Mouse (Mus musculus): ENCODE results near the gene Syndig1.

Gene Syndig1

GRCm38 (mm10) chr2:149828911-149829310, at the start of gene Syndig1:
Gene Syndig1, plus strand, starts transcription at chr2:149829211.
- no peak for DNase-seq (ENCODE audit: extremely low read depth, insufficient read length, low spot score)

- no peak for DNase-seq (ENCODE audit: extremely low read depth, insufficient read length, low spot score)
Observed at GRCm38 (mm10) chr2:149798613-149799012, 30.4 kb upstream of the Syndig1 start.

DNA sequence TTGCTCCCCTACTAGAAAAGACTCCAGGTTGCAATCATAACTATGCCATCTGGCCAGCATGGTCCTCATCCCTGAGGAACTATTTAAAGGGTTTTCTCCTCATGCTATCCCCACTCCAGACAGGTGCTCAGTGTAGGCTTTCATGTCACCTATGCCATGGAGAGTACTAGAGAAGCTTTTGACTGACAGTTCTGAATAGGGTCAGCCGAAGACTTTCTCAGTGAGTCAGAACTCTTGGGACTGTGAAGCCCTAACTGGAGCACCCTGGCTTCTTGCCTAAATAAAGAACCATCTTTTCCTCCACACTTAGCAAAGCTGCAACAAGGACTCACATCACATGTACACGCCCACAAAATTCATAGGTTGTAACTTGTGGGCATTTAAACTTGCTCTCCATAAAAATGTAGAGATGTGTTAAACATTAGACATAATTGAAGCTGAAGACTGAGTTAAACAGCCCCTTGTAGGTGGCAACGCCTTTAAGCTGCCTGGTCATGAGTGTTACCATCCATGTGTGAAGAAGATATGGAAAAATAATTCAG, 24.3 kb upstream of the Syndig1 start:
- no peak for DNase-seq (ENCODE audit: extremely low read depth, insufficient read length, low spot score)

DNA sequence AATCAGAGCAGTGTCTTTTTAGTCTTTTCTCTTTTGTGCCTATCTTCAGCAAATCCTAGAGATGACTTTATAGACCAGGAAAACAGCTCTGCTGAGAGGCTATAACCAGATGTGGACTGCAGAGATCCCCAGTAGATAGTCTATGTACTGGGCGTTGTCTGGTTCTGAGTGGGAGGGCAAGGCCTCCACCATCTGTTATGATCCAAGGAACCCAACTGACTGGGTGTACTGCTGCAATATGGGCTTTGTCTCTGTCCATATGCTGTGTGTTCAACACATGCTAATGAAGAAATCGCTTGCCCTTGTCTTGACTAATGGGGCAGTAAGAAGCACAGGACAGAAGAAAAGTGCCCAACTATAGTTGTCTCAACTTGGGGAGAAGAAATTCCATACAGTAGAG, 23.8 kb upstream of the Syndig1 start:
- DNase-seq (ENCODE audit: extremely low read depth, insufficient read length, low spot score), result no peak

- no peak for DNase-seq (ENCODE audit: extremely low read depth, insufficient read length, low spot score)
Observed at GRCm38 (mm10) chr2:149812899-149813298, 16.1 kb upstream of the Syndig1 start.

DNA sequence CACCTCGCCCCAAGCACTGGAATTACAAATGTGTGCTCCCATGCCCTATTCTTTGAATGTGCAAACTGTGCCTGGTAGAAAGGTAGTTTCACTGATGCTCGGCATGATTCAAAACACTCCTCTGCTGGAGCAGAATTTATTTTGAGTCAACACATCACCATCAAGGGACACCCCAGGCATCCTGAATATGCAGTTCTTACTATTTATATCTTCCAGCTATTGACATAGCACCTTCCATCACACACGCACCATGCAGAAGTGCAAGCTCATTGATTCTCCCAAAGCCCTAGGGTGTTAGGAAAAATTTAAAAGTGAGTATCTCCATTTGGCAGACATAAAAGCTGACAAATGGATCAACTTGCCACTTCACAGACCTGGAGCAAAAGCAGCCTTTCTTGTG, 10.6 kb upstream of the Syndig1 start:
- no peak for DNase-seq (ENCODE audit: extremely low read depth, insufficient read length, low spot score)

- no peak for DNase-seq (ENCODE audit: extremely low read depth, insufficient read length, low spot score)
Observed at GRCm38 (mm10) chr2:149819751-149820150, 9.3 kb upstream of the Syndig1 start.

- no peak for DNase-seq (ENCODE audit: extremely low read depth, insufficient read length, low spot score)
Observed at GRCm38 (mm10) chr2:149820201-149820600, 8.8 kb upstream of the Syndig1 start.

GRCm38 (mm10) chr2:149829955-149830535, 1.0 kb downstream of the Syndig1 start:
- DNase-seq (ENCODE audit: extremely low read depth, insufficient read length, low spot score), result no peak

DNA sequence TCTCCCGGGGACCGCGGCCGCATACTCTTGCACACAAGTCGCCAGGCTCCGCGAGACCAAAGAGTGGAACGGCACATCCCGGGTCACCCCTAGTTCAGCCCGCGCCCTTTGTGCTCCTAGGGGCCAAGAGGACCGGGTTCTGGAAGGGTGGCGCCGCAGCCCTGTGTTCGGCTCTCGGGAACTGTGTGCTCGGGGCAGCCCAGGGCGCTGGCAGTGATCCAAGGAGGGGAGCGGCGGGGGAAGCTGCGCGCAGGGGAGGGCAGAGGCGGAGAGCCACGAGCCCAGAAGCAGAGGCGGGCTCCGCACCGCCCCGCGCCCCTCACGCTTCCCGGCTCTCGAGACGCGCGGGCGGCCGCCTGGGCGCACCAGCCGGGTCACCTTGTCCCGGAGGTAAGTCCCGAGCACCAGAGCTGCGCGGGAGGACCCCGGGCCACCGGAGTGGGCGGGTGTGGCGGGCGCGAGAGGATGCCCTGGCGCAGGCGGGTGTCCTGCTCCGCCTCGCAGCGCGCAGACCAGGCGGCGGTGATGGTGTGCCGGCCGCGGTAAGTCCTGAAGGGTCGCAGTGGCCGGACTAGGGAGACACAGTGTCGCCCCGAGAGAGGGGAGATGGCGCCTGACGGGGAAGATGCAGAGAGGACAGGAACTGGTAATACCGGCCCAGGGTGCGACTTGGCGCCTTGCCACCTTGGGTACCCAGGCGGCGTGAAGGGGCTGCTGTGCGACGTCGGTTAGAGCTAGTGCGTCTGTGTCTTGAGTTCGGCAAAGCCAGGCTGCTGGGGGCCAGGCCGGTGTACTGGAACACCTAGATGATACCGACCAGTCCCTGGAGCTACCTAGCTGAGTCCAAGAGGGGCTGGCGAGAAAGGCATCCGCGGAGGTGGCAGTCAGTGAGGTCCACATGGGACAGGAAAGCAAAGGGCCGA, 1.8 kb downstream of the Syndig1 start, which contains the start of gene C530025M09Rik:
TSS of gene C530025M09Rik (minus strand) at position 678 of the 923 bp plus-strand sequence.
- DNase-seq (ENCODE audit: extremely low read depth, insufficient read length, low spot score), result no peak

GRCm38 (mm10) chr2:149831459-149832245, 2.6 kb downstream of the Syndig1 start:
- no peak for DNase-seq (ENCODE audit: extremely low read depth, insufficient read length, low spot score)

- DNase-seq (ENCODE audit: extremely low read depth, insufficient read length, low spot score), result no peak
Observed at GRCm38 (mm10) chr2:149832301-149832700, 3.3 kb downstream of the Syndig1 start.

- DNase-seq (ENCODE audit: extremely low read depth, insufficient read length, low spot score), result no peak
Observed at GRCm38 (mm10) chr2:149835091-149835490, 6.1 kb downstream of the Syndig1 start.

- no peak for DNase-seq (ENCODE audit: extremely low read depth, insufficient read length, low spot score)
Observed at GRCm38 (mm10) chr2:149836471-149837135, 7.6 kb downstream of the Syndig1 start.

DNA sequence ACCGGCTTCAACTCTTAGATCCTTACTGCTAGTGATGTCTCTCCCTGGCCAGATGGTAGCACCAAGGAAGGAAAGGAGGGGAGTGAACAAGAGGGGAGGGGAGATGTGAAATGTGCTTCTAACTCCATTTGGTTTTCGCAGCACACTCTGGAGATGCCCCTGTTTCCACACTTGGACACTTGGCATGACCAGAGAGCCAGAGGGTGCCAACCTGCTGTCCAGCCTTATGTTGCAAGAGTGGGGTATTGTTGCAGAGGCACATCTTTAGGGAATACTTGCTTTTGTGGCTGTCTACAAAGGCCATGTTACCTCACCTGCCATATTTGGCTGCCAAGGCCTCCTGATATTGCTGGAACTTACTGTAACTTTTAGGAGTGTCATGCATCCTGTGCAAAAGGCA, 10.7 kb downstream of the Syndig1 start:
- no peak for DNase-seq (ENCODE audit: extremely low read depth, insufficient read length, low spot score)

GRCm38 (mm10) chr2:149844575-149844974, 15.6 kb downstream of the Syndig1 start:
- no peak for DNase-seq (ENCODE audit: extremely low read depth, insufficient read length, low spot score)

GRCm38 (mm10) chr2:149848778-149849177, 19.8 kb downstream of the Syndig1 start:
- DNase-seq (ENCODE audit: extremely low read depth, insufficient read length, low spot score), result no peak

DNA sequence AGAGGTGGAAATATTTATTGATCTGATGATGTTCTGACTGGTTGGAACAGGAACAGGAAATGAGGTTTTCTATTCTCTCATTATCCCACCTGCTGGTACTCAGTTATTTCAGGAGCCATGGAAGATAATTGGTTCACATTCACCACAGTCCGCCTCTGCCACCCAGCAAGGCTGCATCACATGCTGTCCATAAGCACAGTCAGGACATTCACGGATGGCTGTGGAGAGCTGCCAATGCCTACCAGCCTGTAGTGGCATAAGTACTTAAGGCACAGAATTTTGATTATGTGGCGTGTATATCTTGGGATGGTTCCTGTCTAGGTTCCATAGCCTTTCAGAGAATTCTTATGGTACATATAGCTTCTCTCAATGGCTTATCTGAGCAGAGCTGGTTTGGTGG, 32.0 kb downstream of the Syndig1 start:
- DNase-seq (ENCODE audit: extremely low read depth, insufficient read length, low spot score), result no peak

DNA sequence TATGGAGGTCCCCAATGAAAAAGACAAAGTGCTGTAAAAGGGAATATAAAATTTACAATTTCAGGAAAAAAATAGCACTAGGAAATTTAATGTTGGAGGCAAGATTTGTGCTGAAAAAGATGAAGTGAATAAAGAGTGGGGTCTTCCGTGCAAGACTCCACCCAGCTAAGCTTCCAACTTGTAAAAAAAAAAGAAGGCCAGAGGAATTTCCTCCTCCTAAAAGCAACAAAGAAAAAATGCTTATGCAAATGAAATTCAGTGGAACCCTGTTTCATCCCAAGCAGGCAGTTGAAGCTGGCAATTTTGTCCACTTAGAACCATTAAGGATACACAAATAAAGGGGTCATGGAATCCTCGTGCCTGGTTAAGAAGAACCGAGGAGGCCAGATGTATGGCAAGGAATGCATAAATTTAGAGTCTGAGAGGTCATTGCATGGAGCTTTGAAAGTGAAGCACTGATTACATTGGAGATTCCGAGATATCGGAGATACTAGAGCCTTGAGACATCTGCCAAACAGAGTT, 37.0 kb downstream of the Syndig1 start:
- DNase-seq (ENCODE audit: extremely low read depth, insufficient read length, low spot score), result no peak

DNA sequence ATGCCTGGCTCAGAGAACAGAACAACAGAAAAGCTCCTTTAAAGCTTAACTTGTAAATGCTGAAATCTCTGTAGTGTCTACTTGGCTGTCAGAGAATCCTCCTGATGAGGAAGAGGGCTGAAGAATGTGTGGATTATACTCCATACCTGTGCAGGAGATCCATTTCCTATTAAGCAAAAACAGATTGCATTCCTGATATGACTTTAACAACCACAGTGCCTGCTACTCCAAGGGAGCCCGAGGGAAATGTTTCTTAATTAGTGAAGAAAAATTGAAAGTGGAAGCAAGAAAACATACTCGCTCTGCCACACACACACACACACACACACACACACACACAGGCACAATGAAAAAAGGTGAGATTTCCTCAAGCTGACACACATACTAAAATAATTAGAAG, 41.5 kb downstream of the Syndig1 start:
- no peak for DNase-seq (ENCODE audit: extremely low read depth, insufficient read length, low spot score)

Measured in 3134 (cell line).